Mouse (Mus musculus) hindbrain, postnatal 0 days (tissue): ENCODE measurements around the gene Cat. TPM values are rescaled to one million over a fixed set of nuclear protein-coding genes. Genes with fewer than 3 reads are reported as not detected.

Experiments
- ATAC-seq: fragments of 200-750 bp; cut with Nextera tagmentation; 2 replicates; pipeline ENCODE4 v1.8.0; 2017; ENCODE audit warnings: mild to moderate bottlenecking, moderate TSS enrichment, moderate library complexity
- DNase-seq: peaks from one replicate; pipeline ENCODE4 v3.0.0-alpha.2; 2015; ENCODE audit warnings: low spot score
- H3K27ac ChIP-seq: fragments of 300-500 bp; sonication (generic); 2 replicates; pipeline ENCODE4 v1.5.1; 2014; ENCODE audit warnings: mild to moderate bottlenecking
- H3K27me3 ChIP-seq: fragments of 300-500 bp; sonication (generic); 2 replicates; pipeline ENCODE4 v1.6.1; 2014; ENCODE audit warnings: low read length, mixed read lengths; ENCODE audit not compliant: insufficient read depth
- H3K36me3 ChIP-seq: fragments of 300-500 bp; sonication (generic); 2 replicates; pipeline ENCODE4 v1.6.1; 2014; ENCODE audit warnings: low read length, mixed read lengths; ENCODE audit not compliant: insufficient read depth
- H3K4me1 ChIP-seq: fragments of 300-500 bp; sonication (generic); 2 replicates; pipeline ENCODE4 v1.6.1; 2014; ENCODE audit warnings: antibody characterized with exemption, low read length, mixed read lengths; ENCODE audit not compliant: insufficient read depth
- H3K4me2 ChIP-seq: fragments of 300-500 bp; sonication (generic); 2 replicates; pipeline ENCODE4 v1.6.1; 2014; ENCODE audit warnings: low read depth, mild to moderate bottlenecking, low read length, moderate library complexity, mixed read lengths
- H3K4me3 ChIP-seq: fragments of 300-500 bp; sonication (generic); 2 replicates; pipeline ENCODE4 v1.5.1; 2014; ENCODE audit warnings: low read length
- H3K9ac ChIP-seq: fragments of 300-500 bp; sonication (generic); replicated peaks from 2 replicates; pipeline ENCODE4 v1.6.1; 2014; ENCODE audit warnings: mild to moderate bottlenecking, low read length, moderate library complexity, mixed read lengths
- H3K9me3 ChIP-seq: fragments of 300-500 bp; sonication (generic); 2 replicates; pipeline ENCODE4 v1.6.1; 2016; ENCODE audit warnings: low read length, mixed read lengths
- CTCF ChIP-seq: IDR thresholded peaks from 2 replicates; pipeline ENCODE4 v1.5.1; 2016; ENCODE audit warnings: antibody characterized with exemption, control low read depth, low read depth
- WGBS: fragments of 180-500 bp; shearing (Covaris S2); extraction: QIAGEN DNeasy Blood & Tissue Kit; methylation state at CpG from one replicate; pipeline ENCODE4 v1.1.7; 2014; 5-methylcytosine and 5-hydroxymethylcytosine counted together
- polyA plus RNA-seq: library from polyadenylated mRNA; unstranded; fragments of >200 nt; fragmentation: Nextera tagmentation; extraction: Ambion mirVana; gene quantifications from 2 replicates; pipeline ENCODE4 v1.2.1, GENCODE M21; 2015
- total RNA-seq: library from RNA; depleted of rRNA; stranded (reverse); fragments of >200 nt; gene quantifications from 2 replicates; pipeline ENCODE4 v1.2.3, GENCODE M21; 2014

The Cat gene
- total and polyA plus RNA-seq, 2 experiments from 2014 or later, result 71.4 to 112 TPM

- ATAC-seq, result no peak
- 92% methylated on average over 1 of the region's 1 CpGs for WGBS
- no peak overlapping the region for H3K4me3 ChIP-seq
- no peaks in the 10 kb centered on the region for H3K36me3 ChIP-seq
- TF ChIP-seq CTCF, result no peak
- no peaks in the 10 kb centered on the region for H3K27me3 ChIP-seq
- H3K4me1 ChIP-seq, result no peaks in the 10 kb centered on the region
- no peak overlapping the region for H3K4me2 ChIP-seq
- no peak overlapping the region for H3K9ac ChIP-seq
- no peak for DNase-seq
- H3K27ac ChIP-seq, result no peak overlapping the region
- no peaks in the 10 kb centered on the region for H3K9me3 ChIP-seq
Observed at GRCm38 (mm10) chr2:103511042-103511441, 26.1 kb upstream of the Cat start.

GRCm38 (mm10) chr2:103507651-103508050, 22.7 kb upstream of the Cat start:
- no peaks in the 10 kb centered on the region for H3K36me3 ChIP-seq
- no peak overlapping the region for H3K4me2 ChIP-seq
- WGBS, result 82% methylated on average over 1 of the region's 1 CpGs
- no peak overlapping the region for H3K27ac ChIP-seq
- H3K27me3 ChIP-seq, result no peaks in the 10 kb centered on the region
- no peak overlapping the region for H3K9ac ChIP-seq
- 0 out of 2 replicates have a peak, but pooled peaks cover 4% of the 10 kb centered on the region for H3K9me3 ChIP-seq
- ATAC-seq, result no peak
- no peaks in the 10 kb centered on the region for H3K4me1 ChIP-seq
- H3K4me3 ChIP-seq, result no peak overlapping the region
- TF ChIP-seq CTCF, result no peak
- no peak for DNase-seq

- no peak for TF ChIP-seq CTCF
- Histone ChIP-seq H3K9me3 (0 out of 2 replicates have a peak, but pooled peaks cover 4% of the 10 kb centered on the region), H3K4me2 (no peak overlapping the region), H3K27ac (no peak overlapping the region), H3K27me3 (no peaks in the 10 kb centered on the region), H3K4me1 (no peaks in the 10 kb centered on the region), H3K9ac (no peak overlapping the region), H3K36me3 (no peaks in the 10 kb centered on the region), H3K4me3 (no peak overlapping the region)
- no peak for DNase-seq
- no peak for ATAC-seq
- WGBS, result 98% methylated on average over 2 of the region's 2 CpGs
Observed at GRCm38 (mm10) chr2:103505956-103506355, 21.0 kb upstream of the Cat start.

DNA sequence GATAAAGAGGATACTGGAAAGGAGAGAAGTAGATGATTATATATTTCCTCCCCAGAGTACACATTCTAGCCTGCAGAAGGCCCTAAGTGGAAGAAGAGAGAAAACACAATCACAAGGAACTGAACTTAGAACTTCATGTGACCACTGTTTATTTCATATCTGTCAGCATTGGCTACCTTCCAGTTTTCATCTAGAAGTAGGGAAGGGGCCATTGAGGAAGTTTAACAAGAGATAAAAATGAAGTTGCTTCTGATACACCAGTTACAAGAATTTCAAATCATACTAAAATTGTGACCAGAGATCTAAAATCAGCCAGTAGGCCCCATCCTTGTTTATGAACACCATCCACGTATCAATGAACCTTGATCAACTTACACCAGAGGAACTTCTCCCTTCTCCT, 19.5 kb upstream of the Cat start:
- Histone ChIP-seq H3K4me3 (no peak overlapping the region), H3K9ac (no peak overlapping the region), H3K36me3 (no peaks in the 10 kb centered on the region), H3K4me2 (no peak overlapping the region), H3K9me3 (0 out of 2 replicates have a peak, but pooled peaks cover 4% of the 10 kb centered on the region), H3K27me3 (no peaks in the 10 kb centered on the region), H3K4me1 (no peaks in the 10 kb centered on the region), H3K27ac (no peak overlapping the region)
- DNase-seq (no peak), ATAC-seq (no peak)
- WGBS, result 88% methylated on average over 1 of the region's 1 CpGs
- TF ChIP-seq CTCF, result no peak

DNA sequence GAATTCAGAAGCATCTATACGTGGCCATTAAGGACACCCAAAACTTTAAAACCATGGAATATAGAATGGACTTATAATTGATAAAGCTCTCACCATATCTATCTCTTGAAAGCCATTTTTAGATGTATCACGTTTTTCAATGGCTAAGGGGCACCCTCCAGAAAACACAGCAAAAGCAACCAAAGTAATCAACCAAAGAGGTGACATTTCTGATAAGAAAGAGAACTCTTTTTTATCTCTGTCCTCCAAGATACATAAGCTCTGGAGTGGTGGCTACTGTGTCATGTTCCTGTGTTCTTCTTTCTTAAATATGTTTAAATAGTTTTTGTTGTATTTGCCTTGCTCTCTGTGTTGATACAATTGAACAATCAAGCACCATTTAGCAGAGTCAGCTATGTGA, 15.8 kb upstream of the Cat start:
- ATAC-seq (no peak), DNase-seq (no peak)
- no peak overlapping the region for H3K9ac ChIP-seq
- H3K4me2 ChIP-seq, result no peak overlapping the region
- no peak overlapping the region for H3K4me3 ChIP-seq
- no peaks in the 10 kb centered on the region for H3K27me3 ChIP-seq
- no peak overlapping the region for H3K27ac ChIP-seq
- TF ChIP-seq CTCF, result no peak
- no peaks in the 10 kb centered on the region for H3K36me3 ChIP-seq
- 0 out of 2 replicates have a peak, but pooled peaks cover 4% of the 10 kb centered on the region for H3K9me3 ChIP-seq
- 74% methylated on average over 2 of the region's 2 CpGs for WGBS
- no peaks in the 10 kb centered on the region for H3K4me1 ChIP-seq

DNA sequence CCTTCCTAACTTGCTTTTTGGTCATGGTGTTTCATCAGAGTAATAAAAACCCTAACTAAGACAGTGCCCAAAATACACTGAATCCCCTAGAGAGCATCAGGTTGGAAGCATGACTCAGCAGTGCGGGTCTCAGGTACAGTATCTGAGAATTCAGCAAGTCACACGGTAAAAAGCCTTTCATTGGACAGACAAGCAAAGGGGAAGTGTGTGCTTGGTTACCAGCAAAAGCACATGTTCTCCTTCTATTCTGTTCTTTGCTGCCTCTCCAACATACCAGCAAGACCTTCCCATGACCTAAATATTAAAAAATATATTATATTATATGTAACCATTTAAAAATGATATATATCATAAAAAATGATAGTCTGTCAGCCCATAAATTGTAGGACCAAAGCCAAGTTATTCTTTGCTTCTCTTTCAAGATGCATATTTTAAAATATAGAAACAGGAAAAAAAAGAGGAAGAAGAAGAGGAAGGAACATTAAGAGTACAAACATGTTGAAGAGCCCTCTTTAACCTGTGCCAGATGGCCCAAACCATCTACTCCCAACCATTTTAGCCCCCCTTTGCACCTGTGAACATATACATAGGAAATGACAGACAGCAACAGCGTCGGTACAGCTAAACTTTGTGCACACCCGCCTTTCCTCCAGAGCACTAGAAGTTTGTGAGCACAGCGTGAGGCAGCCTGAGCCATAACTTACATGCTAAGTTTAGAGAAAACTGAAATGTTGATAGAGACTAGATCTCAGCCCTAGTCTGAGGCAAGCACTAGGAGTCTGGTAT, 10.9 kb upstream of the Cat start:
- 87% methylated on average over 6 of the region's 6 CpGs for WGBS
- Histone ChIP-seq H3K4me3 (no peak overlapping the region), H3K27ac (no peak overlapping the region), H3K27me3 (no peaks in the 10 kb centered on the region), H3K9me3 (no peaks in the 10 kb centered on the region), H3K4me2 (no peak overlapping the region), H3K4me1 (no peaks in the 10 kb centered on the region), H3K36me3 (no peaks in the 10 kb centered on the region), H3K9ac (no peak overlapping the region)
- DNase-seq (no peak), ATAC-seq (no peak)
- TF ChIP-seq CTCF, result no peak

- DNase-seq (no peak), ATAC-seq (no peak)
- Histone ChIP-seq H3K27me3 (no peaks in the 10 kb centered on the region), H3K9me3 (no peaks in the 10 kb centered on the region), H3K4me3 (no peak overlapping the region), H3K4me2 (no peak overlapping the region), H3K9ac (no peak overlapping the region), H3K4me1 (no peaks in the 10 kb centered on the region), H3K27ac (no peak overlapping the region), H3K36me3 (no peaks in the 10 kb centered on the region)
- 59% methylated on average over 4 of the region's 4 CpGs for WGBS
- no peak for TF ChIP-seq CTCF
Observed at GRCm38 (mm10) chr2:103493827-103494226, 8.9 kb upstream of the Cat start.
